Mouse (Mus musculus): ENCODE results near the gene Map6.

Map6 gene

DNA sequence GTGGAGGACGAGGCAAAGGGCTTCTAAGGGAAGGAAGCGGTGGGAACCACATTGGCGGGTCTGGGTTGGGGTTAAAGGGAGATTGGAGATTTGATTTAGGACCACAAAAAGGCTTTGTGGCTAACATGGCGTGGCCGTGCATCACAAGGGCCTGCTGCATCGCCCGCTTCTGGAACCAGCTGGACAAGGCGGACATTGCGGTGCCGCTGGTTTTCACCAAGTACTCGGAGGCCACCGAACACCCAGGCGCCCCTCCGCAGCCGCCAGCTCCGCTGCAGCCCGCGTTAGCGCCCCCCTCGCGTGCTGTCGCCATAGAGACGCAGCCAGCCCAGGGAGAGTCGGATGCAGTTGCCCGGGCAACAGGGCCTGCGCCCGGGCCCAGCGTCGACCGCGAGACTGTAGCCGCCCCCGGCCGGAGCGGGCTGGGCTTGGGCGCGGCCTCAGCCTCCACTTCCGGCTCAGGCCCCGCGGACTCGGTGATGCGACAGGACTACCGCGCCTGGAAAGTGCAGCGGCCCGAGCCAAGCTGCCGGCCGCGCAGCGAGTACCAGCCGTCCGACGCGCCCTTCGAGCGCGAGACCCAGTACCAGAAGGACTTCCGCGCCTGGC lies 754 bp downstream of the Map6 start:
- peak; percentile 25 for DNase-seq

DNA sequence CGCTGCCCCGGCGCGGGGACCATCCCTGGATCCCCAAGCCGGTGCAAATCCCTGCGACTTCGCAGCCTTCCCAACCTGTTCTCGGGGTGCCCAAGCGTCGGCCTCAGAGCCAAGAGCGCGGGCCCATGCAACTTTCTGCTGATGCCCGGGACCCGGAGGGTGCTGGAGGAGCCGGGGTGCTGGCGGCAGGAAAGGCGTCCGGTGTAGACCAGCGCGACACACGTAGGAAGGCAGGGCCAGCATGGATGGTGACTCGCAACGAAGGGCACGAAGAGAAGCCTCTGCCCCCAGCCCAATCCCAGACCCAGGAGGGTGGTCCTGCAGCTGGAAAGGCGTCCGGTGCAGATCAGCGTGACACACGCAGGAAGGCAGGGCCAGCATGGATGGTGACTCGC lies 1.3 kb downstream of the Map6 start:
- DNase-seq = no peak

DNA sequence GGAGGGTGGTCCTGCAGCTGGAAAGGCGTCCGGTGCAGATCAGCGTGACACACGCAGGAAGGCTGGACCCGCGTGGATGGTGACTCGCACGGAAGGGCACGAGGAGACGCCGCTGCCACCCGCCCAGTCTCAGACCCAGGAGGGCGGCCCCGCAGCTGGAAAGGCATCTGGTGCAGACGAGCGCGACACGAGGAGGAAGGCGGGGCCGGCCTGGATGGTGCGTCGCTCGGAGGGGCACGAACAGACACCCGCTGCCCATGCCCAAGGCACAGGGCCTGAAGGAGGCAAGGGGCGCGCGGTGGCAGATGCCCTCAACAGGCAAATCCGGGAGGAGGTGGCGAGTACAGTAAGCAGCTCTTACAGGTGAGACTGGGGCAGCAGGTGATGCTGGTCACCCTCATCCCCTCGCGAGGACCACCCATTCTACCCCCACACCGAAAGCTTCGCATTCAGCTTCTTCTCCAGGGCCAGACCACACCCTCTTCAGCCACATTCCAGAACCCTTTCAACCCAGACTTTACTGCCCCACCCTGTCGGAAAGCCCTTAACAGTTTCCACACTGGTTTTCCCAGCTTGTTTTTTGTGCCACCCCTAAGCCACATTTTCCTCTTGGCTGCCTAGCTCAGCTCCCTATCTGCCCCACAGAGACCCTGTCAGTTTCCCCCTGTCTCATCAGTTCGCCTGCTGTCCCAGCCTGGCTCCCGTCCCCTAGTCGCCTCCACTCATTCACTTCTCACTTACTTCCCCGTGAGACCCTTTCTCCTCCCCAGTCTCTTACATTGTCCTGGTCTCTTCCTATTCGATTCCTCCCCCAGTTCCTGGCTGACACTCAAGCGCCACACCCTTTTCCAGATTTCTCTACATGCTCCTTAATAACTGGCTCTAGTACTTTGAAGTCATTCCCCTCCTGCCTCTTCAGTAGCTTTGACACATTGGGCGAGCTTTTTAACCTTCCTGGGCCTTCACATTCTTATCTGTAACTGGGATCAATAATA lies 2.0 kb downstream of the Map6 start:
- no peak for DNase-seq

DNA sequence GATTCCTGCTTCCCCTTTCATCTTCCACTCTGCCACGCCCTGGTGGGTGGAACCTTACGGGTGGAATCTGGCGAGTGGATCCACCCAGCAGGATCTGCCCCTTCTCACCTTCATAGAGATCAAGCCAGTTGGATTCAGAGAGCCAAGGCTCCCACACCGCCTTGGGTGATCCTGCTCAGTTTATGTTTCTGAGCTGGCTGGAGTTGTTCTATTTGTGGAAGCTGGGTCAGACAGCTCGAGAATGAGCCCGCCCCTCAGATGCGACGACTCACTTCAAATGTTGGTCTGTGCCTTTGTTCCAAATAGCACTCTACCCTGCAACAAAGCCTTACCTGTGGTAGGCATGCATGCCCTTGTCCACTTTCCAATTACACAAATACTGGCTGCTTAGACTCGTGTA lies 4.4 kb downstream of the Map6 start:
- DNase-seq = no peak

DNA sequence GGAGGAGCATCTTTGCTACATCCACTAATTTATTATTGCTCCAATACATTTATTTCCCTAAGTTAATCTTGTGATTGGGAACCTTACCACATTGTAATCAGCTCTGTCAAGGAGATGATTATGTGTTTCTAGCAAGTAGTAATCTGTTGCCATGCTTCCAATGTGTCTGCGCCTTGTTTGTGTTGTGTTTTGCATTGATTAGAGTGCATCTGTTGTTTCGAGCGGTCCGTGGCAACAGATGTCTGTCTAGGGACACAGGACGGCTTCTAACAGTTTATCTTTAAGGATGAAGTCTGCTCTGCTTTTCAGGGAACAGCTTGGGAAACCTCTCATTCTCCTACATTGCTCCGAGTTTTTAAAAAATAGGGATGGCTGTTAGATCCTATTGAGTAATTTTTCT lies 7.9 kb downstream of the Map6 start:
- no peak for DNase-seq

DNA sequence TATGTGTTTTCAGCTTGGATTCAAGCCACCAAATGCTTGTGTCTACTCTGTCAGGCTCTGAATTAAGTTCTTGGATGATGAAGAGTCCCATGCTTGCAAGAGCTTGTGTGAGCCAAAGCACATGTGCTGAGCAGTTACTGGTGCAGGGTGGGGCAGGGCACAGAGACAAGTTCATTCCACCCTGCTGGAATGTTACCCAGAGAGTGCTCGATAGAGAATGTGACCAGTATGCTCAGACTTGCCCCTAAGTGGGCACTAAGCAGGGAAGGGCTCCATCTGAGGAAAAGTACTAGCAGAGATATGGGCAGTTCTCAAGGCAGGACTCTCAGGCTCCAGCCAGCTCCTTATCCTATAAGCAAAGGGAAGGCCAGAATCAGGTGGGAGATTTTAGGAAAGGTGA lies 9.4 kb downstream of the Map6 start:
- no peak for DNase-seq

DNA sequence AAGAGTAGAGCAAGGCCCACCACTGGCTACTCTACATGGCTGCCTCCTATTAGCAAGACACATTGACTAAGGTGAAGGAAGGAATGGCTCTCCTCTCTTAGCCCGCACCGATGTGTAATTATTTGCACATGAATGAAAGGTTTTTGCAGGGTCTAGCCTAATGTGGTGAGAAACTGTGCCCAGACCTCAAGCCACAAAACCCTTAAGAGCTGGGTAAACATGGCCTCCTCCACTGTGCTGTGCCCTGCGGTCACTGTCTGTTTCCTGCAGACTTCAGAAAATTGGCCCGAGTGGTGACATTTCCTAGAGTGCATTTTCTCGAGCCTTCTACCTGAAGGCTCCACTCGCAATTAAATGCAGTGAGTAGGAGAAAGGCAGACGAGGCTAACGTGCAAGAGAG lies 11.1 kb downstream of the Map6 start:
- DNase-seq = no peak

DNA sequence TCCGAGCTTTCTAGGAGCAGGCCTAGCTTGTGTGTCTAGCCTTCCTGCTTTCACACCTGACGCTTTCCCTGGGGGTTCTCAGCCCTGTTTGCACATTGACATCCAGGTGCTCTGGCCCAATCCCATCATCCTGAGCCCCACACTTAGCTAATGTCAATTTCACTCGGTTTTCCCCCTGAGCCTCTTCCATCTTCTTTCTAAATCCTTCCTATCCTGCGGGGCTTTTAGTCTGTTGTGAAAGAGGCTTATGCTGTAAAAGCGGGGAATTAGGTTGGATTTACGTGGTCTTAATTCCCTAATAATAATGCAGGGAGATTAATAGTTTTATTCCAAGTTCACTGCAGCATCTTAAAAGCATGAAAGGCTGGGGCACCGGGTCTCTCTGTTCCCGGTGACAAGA lies 12.3 kb downstream of the Map6 start:
- DNase-seq = no peak

DNA sequence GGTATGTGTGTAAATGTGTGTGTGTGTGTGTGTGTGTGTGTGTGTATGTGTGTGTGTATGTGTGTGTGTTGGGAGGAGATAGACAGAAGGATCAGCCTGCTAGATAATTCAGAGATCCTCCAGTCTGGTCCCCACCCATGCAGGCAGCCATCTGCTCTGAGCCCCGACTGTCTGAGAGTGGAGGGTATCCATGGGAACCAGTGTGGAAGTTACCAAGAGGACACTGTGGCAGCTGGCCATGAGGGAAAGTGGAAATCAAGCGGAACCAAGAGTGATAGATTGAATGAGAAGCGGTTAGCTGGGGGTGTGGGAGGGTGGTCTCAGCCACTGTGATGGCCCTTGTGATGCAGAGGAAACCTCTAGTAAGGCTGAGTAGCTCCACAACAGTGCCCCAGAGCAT lies 20.0 kb downstream of the Map6 start:
- DNase-seq = no peak

DNA sequence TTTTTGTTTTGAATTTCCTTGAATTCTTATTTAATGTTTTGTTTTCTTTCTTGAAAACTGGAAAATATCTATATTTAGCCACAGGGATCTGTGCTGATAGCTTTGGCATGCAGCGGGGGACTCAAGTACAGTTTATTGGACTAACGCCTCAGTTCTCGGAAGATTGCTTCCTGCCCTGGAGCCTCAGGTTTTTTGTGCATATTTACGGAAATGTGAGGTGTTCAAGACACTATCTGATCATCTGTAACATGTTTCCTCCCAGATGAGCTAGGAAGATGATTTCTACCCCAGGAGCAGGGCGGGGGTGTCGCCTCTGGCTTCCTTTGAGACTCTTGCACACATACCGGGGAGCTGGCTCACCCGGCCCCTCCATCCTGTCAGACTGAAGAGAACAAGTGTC lies 22.8 kb downstream of the Map6 start:
- DNase-seq = no peak

DNA sequence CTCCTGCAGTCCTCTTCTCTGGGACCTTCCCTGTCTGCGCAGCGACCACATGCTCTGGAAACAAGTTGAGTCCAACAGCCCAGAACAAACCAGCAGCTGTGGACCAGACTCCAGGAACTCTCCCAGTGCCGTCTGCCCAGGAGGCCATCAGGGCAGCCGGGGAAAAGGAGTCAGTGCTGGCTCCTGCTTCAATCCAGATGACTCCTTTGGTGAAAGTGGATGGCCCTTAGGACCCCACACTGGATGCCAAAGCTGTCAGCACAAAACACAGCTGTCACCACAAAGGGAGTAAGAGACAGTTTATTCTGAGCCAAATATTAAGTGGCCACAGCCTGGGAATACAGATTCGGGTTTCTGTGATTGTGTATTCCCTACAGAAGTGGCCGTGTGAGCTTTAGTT lies 23.7 kb downstream of the Map6 start:
- DNase-seq = no peak

DNA sequence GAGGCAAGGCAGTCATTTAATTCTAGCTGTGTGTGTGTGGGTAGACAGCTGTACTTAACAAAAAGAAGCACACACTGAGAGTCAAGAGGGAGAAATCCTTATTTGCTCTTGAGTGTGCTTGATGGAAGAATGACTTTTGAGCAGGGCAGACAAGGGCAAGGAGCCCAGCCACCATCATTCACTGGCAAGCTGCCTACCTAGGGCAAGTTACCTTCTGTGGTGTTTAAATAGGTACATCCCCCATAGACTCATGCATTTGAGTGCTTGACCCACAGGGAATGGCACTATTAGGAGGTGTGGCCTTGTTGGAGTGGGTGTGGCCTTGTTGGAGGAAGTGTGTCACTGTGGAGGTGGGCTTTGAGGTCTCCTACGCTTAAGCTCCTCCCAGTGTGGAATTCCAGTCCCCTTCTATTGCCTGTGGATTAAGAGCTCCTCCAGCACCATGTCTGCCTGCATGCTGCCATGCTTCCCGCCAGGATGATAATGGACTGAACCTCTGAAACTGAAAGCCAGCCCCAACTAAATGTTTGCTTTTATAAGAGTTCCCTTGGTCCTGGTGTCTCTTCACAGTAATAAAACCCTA lies 27.0 kb downstream of the Map6 start:
- DNase-seq = no peak

DNA sequence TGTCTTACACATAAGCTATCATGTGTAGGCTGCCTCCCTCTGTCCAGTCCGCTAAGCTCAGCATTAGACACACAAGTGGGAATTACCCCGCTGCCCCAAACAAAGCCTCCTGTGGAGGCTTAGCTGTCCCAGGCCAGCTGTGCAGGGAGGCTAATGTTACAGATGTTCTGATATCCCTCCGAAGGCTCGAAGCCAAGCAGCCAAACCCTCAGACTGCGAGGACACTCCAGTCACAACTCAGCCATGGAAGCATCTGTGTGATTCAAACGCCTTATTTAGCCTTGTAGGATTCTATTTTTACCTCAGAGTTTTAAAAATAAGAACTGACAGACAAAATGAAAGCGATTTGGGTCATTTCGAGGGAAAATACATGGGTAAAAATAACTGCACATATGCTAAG lies 27.9 kb downstream of the Map6 start:
- DNase-seq = no peak

DNA sequence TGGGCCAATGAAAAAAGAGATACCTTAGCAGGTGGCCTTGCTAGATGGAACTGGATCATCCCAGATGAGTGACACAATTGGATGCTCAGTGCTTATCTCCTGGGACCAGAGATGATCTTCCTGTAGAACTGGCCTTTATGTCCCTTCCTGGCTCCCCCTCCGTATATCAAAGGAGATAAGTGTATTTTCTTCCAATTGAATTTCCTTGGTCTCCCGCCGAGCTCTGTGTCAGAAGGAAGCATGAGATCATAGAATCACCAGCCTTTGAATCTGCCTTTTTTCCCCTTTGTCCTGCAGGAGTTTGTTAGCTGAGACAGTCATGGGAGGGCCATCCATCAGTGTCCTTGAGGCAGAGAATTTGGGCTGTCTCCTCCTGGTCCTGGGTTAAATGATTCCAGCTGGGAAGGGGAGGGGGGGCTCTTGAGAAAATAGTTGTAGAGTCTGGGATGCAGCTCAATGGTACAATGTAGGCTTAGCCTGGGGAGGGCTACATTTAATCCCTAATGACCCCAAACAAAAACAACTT lies 33.5 kb downstream of the Map6 start:
- DNase-seq = no peak

DNA sequence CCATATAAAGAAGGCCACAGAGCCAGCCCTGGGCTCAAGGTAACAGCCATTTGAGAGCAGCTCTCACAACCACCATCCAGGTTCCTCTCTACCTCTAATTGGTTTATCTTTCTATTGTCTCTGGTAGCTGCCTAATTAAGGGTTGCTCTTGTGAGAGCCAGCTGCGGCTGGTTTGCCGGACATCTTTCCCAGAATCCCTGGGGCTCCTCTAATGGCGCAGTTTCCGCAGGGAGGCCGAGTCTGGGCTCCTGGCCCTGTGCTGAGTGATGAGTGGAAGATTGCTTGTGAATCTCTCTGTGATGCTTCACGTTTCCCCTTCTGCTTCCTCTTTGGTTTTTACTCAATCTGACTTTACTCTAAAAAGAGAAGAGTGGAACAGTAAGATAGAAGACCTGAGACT lies 36.8 kb downstream of the Map6 start:
- DNase-seq = no peak

DNA sequence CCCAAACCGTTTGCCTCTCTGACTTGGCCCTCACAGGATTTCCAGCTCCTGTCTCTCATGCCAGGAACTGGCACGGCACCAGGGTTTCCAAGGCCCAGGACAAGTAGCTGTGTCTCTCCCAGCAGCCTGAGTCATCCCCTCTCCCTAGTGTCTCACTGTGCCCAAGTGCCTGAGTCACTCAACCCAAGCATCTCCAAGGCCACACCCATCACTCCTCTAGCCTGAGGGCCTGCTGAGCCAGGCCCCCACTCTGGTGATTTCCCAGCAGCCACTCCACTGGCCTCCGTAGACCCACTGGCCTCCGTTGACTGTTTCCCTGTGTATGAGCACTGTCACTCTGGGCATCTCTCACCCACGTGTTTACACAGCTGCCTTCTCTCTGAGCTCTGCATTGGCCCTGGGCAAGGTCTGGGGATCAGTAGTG lies 37.7 kb downstream of the Map6 start:
- DNase-seq = no peak

DNA sequence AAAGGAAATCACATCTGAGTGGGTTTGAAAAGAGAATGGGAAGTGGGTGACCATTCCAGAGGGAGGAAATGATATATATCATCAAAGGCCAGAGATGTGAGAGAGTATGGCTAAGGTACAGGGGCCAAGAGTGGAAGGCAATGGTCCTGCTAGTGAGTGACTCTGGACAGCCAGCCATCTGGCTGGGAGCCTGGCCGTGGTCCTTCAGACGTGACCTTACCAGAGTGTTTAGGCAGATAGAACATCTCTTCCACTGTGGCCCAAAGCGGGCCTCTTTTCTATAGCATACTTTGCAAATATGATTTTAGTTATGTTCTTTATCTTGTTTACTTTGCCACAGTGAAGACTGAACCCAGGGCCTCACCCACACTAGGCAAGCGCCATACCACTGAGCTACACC lies 38.4 kb downstream of the Map6 start:
- DNase-seq = no peak

DNA sequence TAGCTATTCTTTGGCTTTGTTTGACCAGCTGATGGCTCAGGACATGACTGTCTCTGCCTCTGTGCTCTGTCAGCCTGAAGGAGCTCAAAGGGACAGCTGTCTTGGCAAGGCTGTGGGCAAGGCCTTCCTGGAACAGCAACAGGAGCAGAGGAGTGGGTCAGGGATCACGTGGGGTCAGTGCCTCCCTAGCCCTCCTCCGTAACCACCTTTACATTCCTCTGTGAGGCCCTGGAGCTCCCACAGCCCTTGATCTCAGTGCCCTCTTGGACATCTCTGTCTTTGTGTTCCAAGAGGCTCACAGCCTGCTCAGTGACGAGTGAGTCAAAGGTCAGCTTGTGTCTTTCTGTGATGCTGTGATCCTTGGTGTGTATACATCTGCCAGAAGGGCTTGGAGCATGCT lies 39.4 kb downstream of the Map6 start:
- no peak for DNase-seq

DNA sequence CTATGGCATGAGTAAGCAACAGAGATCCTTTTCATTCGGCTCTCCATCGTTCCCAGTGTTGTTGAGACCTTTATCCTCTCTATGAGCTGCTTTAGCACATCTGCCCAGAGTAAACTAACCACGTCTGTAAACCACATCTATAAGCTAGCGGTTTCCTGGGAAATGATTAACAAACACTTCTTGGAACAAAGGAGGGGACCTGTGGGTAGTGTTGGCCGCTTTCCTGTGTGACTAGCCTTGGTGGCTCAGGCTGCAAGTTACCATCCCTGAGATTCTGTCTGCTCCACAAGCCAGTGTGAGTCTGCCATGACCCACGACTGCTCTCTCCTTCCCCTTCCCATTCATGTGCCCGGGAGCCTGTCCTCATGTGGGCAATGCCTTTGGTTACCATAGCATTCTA lies 44.2 kb downstream of the Map6 start:
- no peak for DNase-seq

DNA sequence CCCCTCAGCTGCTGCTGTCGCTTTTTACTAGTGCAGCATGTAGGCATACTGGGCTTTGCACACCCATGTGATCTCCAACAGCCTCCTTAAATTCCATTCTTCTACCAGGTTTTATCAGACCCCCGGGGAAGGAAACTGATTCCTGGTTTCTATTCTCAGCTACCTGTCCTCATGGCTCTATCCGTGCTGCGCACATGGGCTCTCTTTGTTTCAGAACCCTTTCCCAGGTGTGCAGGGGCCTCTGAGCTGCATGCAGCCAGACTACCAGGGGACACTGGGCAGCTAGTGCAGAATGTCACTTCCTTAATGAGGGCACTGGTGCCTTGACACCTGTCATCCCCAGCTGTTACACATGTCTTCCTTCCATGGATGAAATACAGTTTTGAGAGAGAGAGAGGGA lies 44.8 kb downstream of the Map6 start:
- no peak for DNase-seq

DNA sequence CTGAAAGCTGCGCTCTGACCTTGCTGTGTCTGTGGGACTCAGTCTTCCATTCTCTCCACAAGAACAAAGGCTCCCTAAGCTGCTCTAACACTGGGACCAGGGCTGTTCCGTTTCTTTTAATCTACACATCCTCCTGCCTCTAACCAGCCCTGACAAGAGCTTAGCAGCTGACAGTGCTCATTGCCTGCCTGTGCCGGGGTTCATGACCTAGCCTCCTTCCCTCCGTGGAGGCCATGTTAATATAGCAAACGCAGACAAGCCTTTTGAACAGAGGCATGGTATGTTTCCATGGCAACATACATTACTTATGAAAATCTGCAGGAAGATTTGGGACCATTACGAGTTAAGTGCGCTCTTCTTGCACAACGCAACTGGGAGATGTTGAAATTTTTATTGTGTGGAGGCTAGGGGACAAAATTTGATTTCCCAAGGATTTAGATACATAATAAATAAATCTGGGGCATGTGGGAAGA lies 45.5 kb downstream of the Map6 start:
- no peak for DNase-seq

DNA sequence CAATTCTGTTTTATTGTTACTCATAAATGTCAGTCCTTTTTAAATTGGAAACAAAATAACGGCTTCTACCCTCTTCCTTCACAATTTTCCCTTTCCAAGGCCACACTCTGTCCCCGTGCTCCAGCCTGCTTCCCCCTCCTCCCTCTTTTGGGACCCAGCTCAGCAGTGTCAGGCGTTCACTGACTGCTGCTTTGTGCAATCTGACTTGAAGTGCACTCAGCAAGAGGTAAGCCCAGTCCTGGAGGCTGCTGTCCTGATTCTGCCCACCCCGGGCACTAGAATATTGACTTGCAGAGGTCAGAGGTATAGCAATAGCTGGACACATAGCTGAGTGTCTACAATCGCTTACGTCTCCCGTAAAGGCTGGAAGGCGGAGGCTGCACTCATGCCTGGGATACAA lies 46.0 kb downstream of the Map6 start:
- DNase-seq = no peak

DNA sequence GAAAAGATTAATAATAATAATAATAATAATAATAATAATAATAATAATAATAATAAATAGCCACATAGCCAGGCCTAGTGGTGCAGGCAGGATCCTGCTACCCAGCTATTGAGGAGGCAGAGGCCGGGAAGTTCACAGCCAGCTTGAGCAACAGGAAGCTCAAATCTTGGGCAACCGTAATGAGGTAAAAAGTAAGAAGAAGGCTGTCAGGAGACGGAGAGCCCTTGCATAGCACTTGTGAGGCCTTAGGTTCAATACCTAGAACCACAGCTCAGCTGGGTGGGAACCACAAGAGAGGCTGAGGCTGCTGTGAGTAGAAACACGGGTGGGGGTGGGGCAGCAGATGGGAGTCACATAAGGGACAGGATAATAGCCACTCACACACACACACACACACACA lies 47.3 kb downstream of the Map6 start:
- DNase-seq = no peak

DNA sequence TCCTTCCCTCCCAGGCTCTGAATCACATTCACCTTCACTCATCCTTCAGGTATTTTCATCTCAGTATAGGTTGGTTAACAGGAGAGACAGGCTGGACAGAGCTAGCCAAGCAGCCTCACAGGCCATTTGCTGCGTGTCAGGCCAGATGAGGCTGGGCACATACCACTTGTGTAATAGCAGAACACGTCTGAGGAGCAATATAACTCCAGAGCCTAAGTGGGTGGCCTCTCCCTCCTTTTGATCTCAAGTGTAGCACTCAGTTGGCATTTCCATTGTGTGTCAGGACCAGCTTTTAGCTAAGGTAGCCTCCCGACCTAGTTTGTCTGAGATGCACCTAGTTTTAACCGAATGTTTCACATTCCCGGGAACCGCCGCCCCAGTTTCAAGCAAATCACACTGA lies 49.0 kb downstream of the Map6 start:
- DNase-seq = no peak
